Mouse (Mus musculus) intestine, postnatal 0 days (tissue): ENCODE measurements around the gene Pakap. TPM values are rescaled to one million over a fixed set of nuclear protein-coding genes. Genes with fewer than 3 reads are reported as not detected.

Experiments
- ATAC-seq: fragments of 200-750 bp; cut with Nextera tagmentation; 2 replicates; pipeline ENCODE4 v1.8.0; 2017; ENCODE audit warnings: mild to moderate bottlenecking, moderate TSS enrichment, moderate library complexity
- H3K27ac ChIP-seq: fragments of 300-500 bp; sonication (generic); 2 replicates; pipeline ENCODE4 v1.5.1; 2014; ENCODE audit warnings: mild to moderate bottlenecking, low read depth, low read length, moderate library complexity
- H3K27me3 ChIP-seq: fragments of 300-500 bp; sonication (generic); replicated peaks from 2 replicates; pipeline ENCODE4 v1.6.1; 2014; ENCODE audit warnings: low read length, mixed read lengths; ENCODE audit not compliant: control insufficient read depth, insufficient read depth
- H3K36me3 ChIP-seq: fragments of 300-500 bp; sonication (generic); 2 replicates; pipeline ENCODE4 v1.6.1; 2014; ENCODE audit warnings: mild to moderate bottlenecking, moderate library complexity; ENCODE audit not compliant: control insufficient read depth, insufficient read depth
- H3K4me1 ChIP-seq: fragments of 300-500 bp; sonication (generic); replicated peaks from 2 replicates; pipeline ENCODE4 v1.6.1; 2014; ENCODE audit warnings: antibody characterized with exemption, low read length, mixed read lengths; ENCODE audit not compliant: control insufficient read depth, insufficient read depth
- H3K4me2 ChIP-seq: fragments of 300-500 bp; sonication (generic); replicated peaks from 2 replicates; pipeline ENCODE4 v1.6.1; 2014; ENCODE audit warnings: low read depth, mild to moderate bottlenecking, moderate library complexity
- H3K4me3 ChIP-seq: fragments of 300-500 bp; sonication (generic); 2 replicates; pipeline ENCODE4 v1.5.1; 2014; ENCODE audit warnings: low read depth, low read length
- H3K9ac ChIP-seq: fragments of 300-500 bp; sonication (generic); 2 replicates; pipeline ENCODE4 v1.6.1; 2014; ENCODE audit warnings: mild to moderate bottlenecking, low read depth, low read length
- H3K9me3 ChIP-seq: fragments of 300-500 bp; sonication (generic); 2 replicates; pipeline ENCODE4 v1.6.1; 2016; ENCODE audit warnings: mixed run types; ENCODE audit not compliant: control insufficient read depth
- CTCF ChIP-seq: sonication (generic); IDR thresholded peaks from 2 replicates; pipeline ENCODE4 v1.5.1; 2016; ENCODE audit warnings: low read depth, mild to moderate bottlenecking, control low read depth, antibody characterized with exemption, moderate library complexity
- WGBS: fragments of 180-500 bp; shearing (Covaris S2); extraction: QIAGEN DNeasy Blood & Tissue Kit; methylation state at CpG from one replicate; pipeline ENCODE4 v1.1.7; 2014; 5-methylcytosine and 5-hydroxymethylcytosine counted together
- polyA plus RNA-seq: library from polyadenylated mRNA; unstranded; fragments of >200 nt; fragmentation: Nextera tagmentation; extraction: Ambion mirVana; gene quantifications from 2 replicates; pipeline ENCODE4 v1.2.1, GENCODE M21; 2015

Pakap gene
- polyA plus RNA-seq, 1 experiment from 2014 or later = 8.6 TPM

GRCm38 (mm10) chr4:57725569-57725968 lies 157.6 kb downstream of the Pakap start:
- WGBS = 65% methylated on average over 1 of the region's 1 CpGs
- Histone ChIP-seq H3K4me3 (no peak overlapping the region), H3K27me3 (no peaks in the 10 kb centered on the region), H3K4me1 (no peaks in the 10 kb centered on the region), H3K9me3 (no peaks in the 10 kb centered on the region), H3K27ac (no peak overlapping the region), H3K9ac (no peak overlapping the region), H3K36me3 (no peaks in the 10 kb centered on the region), H3K4me2 (no peak overlapping the region)
- TF ChIP-seq CTCF = no peak
- ATAC-seq = no peak

GRCm38 (mm10) chr4:57728611-57729183 lies 160.7 kb downstream of the Pakap start:
- no peak overlapping the region for H3K9ac ChIP-seq
- H3K36me3 ChIP-seq = no peaks in the 10 kb centered on the region
- no peaks in the 10 kb centered on the region for H3K27me3 ChIP-seq
- H3K4me3 ChIP-seq = no peak overlapping the region
- WGBS = 88% methylated on average over 4 of the region's 4 CpGs
- no peaks in the 10 kb centered on the region for H3K4me1 ChIP-seq
- TF ChIP-seq CTCF = no peak
- H3K9me3 ChIP-seq = no peaks in the 10 kb centered on the region
- ATAC-seq = no peak
- H3K27ac ChIP-seq = no peak overlapping the region
- H3K4me2 ChIP-seq = no peak overlapping the region

GRCm38 (mm10) chr4:57730047-57730446 lies 162.1 kb downstream of the Pakap start:
- H3K36me3 ChIP-seq = no peaks in the 10 kb centered on the region
- H3K9me3 ChIP-seq = no peaks in the 10 kb centered on the region
- ATAC-seq = no peak
- no peaks in the 10 kb centered on the region for H3K4me1 ChIP-seq
- H3K4me3 ChIP-seq = no peak overlapping the region
- no peaks in the 10 kb centered on the region for H3K27me3 ChIP-seq
- H3K27ac ChIP-seq = no peak overlapping the region
- no peak for TF ChIP-seq CTCF
- H3K4me2 ChIP-seq = no peak overlapping the region
- no peak overlapping the region for H3K9ac ChIP-seq
- WGBS = 86% methylated on average over 6 of the region's 6 CpGs

- 75% methylated on average over 11 of the region's 11 CpGs for WGBS
- no peaks in the 10 kb centered on the region for H3K4me1 ChIP-seq
- no peaks in the 10 kb centered on the region for H3K27me3 ChIP-seq
- no peaks in the 10 kb centered on the region for H3K9me3 ChIP-seq
- H3K27ac ChIP-seq = no peak overlapping the region
- ATAC-seq = no peak
- H3K9ac ChIP-seq = no peak overlapping the region
- H3K4me2 ChIP-seq = no peak overlapping the region
- H3K36me3 ChIP-seq = no peaks in the 10 kb centered on the region
- no peak overlapping the region for H3K4me3 ChIP-seq
- TF ChIP-seq CTCF = no peak
Observed at GRCm38 (mm10) chr4:57730801-57731598, 163.0 kb downstream of the Pakap start.

GRCm38 (mm10) chr4:57732351-57732750 lies 164.4 kb downstream of the Pakap start:
- Histone ChIP-seq H3K4me2 (no peak overlapping the region), H3K4me3 (no peak overlapping the region), H3K9me3 (no peaks in the 10 kb centered on the region), H3K27me3 (no peaks in the 10 kb centered on the region), H3K9ac (no peak overlapping the region), H3K4me1 (no peaks in the 10 kb centered on the region), H3K36me3 (no peaks in the 10 kb centered on the region), H3K27ac (no peak overlapping the region)
- ATAC-seq = no peak
- 70% methylated on average over 5 of the region's 5 CpGs for WGBS
- no peak for TF ChIP-seq CTCF

GRCm38 (mm10) chr4:57733445-57733844 lies 165.5 kb downstream of the Pakap start:
- WGBS = 58% methylated on average over 3 of the region's 3 CpGs
- H3K4me2 ChIP-seq = no peak overlapping the region
- no peaks in the 10 kb centered on the region for H3K4me1 ChIP-seq
- no peak overlapping the region for H3K4me3 ChIP-seq
- H3K9ac ChIP-seq = no peak overlapping the region
- no peak for ATAC-seq
- no peaks in the 10 kb centered on the region for H3K27me3 ChIP-seq
- no peak overlapping the region for H3K27ac ChIP-seq
- no peak for TF ChIP-seq CTCF
- H3K36me3 ChIP-seq = no peaks in the 10 kb centered on the region
- H3K9me3 ChIP-seq = no peaks in the 10 kb centered on the region
